ENCODE assay signal across 10 mouse cellular contexts in the genomic region with DNA sequence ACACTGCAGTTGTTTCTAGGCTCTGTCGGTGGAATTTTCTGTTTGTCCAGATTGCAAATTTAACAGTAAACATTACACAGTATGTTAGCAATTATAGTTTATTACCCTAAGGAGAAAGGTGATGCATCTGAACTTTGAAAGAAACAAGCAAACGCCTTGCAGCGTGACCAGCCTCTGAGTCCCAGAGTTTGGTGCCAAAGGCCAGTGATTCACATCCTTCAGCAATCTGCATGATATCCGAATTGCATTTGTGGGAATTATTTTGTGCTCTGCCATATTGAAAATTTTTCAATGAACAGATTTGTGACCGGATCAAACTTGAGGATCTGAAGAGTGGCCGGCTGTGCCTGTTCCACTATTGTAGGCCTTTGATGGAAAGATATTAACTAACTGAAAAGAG. TPM values are rescaled to one million over a fixed set of nuclear protein-coding genes. Genes with fewer than 3 reads are reported as not detected.
DNase-seq lines count a peak whose midpoint lies in the region; ATAC-seq and TF ChIP-seq lines count a peak whose summit lies in the region.
"Had no signal": no experiment of that assay in that cellular context is flagged by ENCODE, and none has a peak within 500 bp of the region (broad histone marks: within the 10 kb centered on the region; RNA-seq: fewer than 3 reads in every experiment).

No protein-coding gene starts in this region.

- H3K27ac ChIP-seq in lung, embryonic 14.5 days (ENCODE audit: low read depth) = no peak overlapping the region
- H3K27ac ChIP-seq in intestine, embryonic 15.5 days = no peak overlapping the region
- H3K27ac ChIP-seq in olfactory bulb, adult 2 months (ENCODE audit: insufficient read depth, low read depth, low read length) = peak overlapping the region; percentile 81

- peaks cover 23% of the 10 kb centered on the region for H3K27me3 ChIP-seq in erythroblast, embryonic 14.5 days (ENCODE audit: control insufficient read depth)
- H3K27me3 ChIP-seq in lung, embryonic 14.5 days (ENCODE audit: insufficient read depth, low read length) = peaks cover 17% of the 10 kb centered on the region
- H3K27me3 ChIP-seq in intestine, embryonic 15.5 days (replicated peaks) = no peaks in the 10 kb centered on the region

- TF ChIP-seq POLR2A in lung, adult 2 months (IDR thresholded peaks at IDR 0.05; ENCODE audit: borderline replicate concordance, extremely low read depth, low read depth, low read length) = no peak
- no peak for TF ChIP-seq POLR2A in olfactory bulb, adult 2 months (IDR thresholded peaks at IDR 0.05; ENCODE audit: insufficient read depth, low read depth, low read length)

- peak overlapping the region; percentile 61 for H3K4me3 ChIP-seq in erythroblast, embryonic 14.5 days (replicated peaks)
- H3K4me3 ChIP-seq in lung, embryonic 14.5 days (ENCODE audit: low read depth, low read length) = peak overlapping the region; percentile 51; the same call in 1 of the 2 replicates
- no peak overlapping the region for H3K4me3 ChIP-seq in lung, adult 2 months (replicated peaks; ENCODE audit: extremely low read depth, low read depth, low read length)
- H3K4me3 ChIP-seq in intestine, embryonic 15.5 days (replicated peaks) = peak overlapping the region; percentile 58; the same call in 1 of the 2 replicates
- peak overlapping the region; percentile 75 for H3K4me3 ChIP-seq in olfactory bulb, adult 2 months (ENCODE audit: insufficient read depth, low read depth, low read length)

- WGBS in lung, embryonic 14.5 days = 71% methylated on average over 6 of the region's 6 CpGs
- 76% methylated on average over 6 of the region's 6 CpGs for WGBS in lung, adult 2 months
- 70% methylated on average over 6 of the region's 6 CpGs for WGBS in intestine, embryonic 15.5 days
- WGBS in olfactory bulb, adult 2 months = 21% methylated on average over 6 of the region's 6 CpGs

- no peak overlapping the region for H3K9ac ChIP-seq in lung, embryonic 14.5 days
- H3K9ac ChIP-seq in intestine, embryonic 15.5 days = no peak overlapping the region

- peak overlapping the region; percentile 99 for H3K4me2 ChIP-seq in lung, embryonic 14.5 days
- H3K4me2 ChIP-seq in intestine, embryonic 15.5 days (replicated peaks) = peak overlapping the region; percentile 100

- H3K4me1 ChIP-seq in erythroblast, embryonic 14.5 days (ENCODE audit: control insufficient read depth) = peaks cover 24% of the 10 kb centered on the region
- no peaks in the 10 kb centered on the region for H3K4me1 ChIP-seq in lung, embryonic 14.5 days (ENCODE audit: insufficient read depth)
- 0 out of 2 replicates have a peak, but pooled peaks cover 4% of the 10 kb centered on the region for H3K4me1 ChIP-seq in lung, adult 2 months (ENCODE audit: control insufficient read depth, insufficient read depth, low read length)
- no peaks in the 10 kb centered on the region for H3K4me1 ChIP-seq in intestine, embryonic 15.5 days (replicated peaks)
- peaks cover 16% of the 10 kb centered on the region for H3K4me1 ChIP-seq in olfactory bulb, adult 2 months (ENCODE audit: control insufficient read depth, insufficient read depth, low read length)

- no peak for TF ChIP-seq CTCF in lung, embryonic 14.5 days (IDR thresholded peaks at IDR 0.05; ENCODE audit: low read depth)
- no peak for TF ChIP-seq CTCF in lung, adult 2 months (IDR thresholded peaks at IDR 0.05; ENCODE audit: insufficient read depth, low read length)
- TF ChIP-seq CTCF in olfactory bulb, adult 2 months (IDR thresholded peaks at IDR 0.05; ENCODE audit: insufficient read depth, low read depth, low read length) = no peak

- no peak for ATAC-seq in erythroblast, adult 5-6 weeks (replicated peaks; ENCODE audit: low FRiP score, poor library complexity, severe bottlenecking)
- ATAC-seq in lung, embryonic 14.5 days (ENCODE audit: insufficient read depth) = no peak
- ATAC-seq in intestine, embryonic 15.5 days = no peak

- no peak for DNase-seq in lung, embryonic 14.5 days
- DNase-seq in lung, adult 2 months = no peak
- DNase-seq in left cerebral cortex, adult 8-10 months (ENCODE audit: low spot score in 2 of 2) = no peak
- no peak for DNase-seq in right cerebral cortex, postnatal 14 days
- DNase-seq: embryo, embryonic 11 days; kidney, adult 8-10 months had no signal

- H3K36me3 ChIP-seq in erythroblast, embryonic 14.5 days (ENCODE audit: control insufficient read depth) = no peaks in the 10 kb centered on the region
- no peaks in the 10 kb centered on the region for H3K36me3 ChIP-seq in lung, embryonic 14.5 days (ENCODE audit: insufficient read depth)
- H3K36me3 ChIP-seq in intestine, embryonic 15.5 days = no peaks in the 10 kb centered on the region

- H3K9me3 ChIP-seq in erythroblast, embryonic 14.5 days (ENCODE audit: control insufficient read depth, low read length) = no peaks in the 10 kb centered on the region
- H3K9me3 ChIP-seq in lung, embryonic 14.5 days (ENCODE audit: low read depth, low read length) = no peaks in the 10 kb centered on the region
- H3K9me3 ChIP-seq in intestine, embryonic 15.5 days = no peaks in the 10 kb centered on the region

RNA-seq across cellular contexts. Expression of a gene that starts 0.9 kb away (rescaled TPM):
- 0.02 TPM in 1 of 2 replicates, not detected in the other for polyA plus RNA-seq in erythroblast, embryonic 14.5 days (2012)
- 4.8 TPM in 1 of 2 replicates, not detected in the other for total RNA-seq in erythroblast, adult 5-6 weeks (2015; ENCODE audit: low replicate concordance)
- not detected in 2 replicates for total RNA-seq in erythroblast, adult 5-6 weeks (2017; ENCODE audit: low replicate concordance)
- polyA plus RNA-seq in lung, embryonic 14.5 days (2014; fragmentation: Nextera tagmentation; extraction: Ambion mirVana) = 2.6 and 3.5 TPM in 2 replicates
- polyA plus RNA-seq in lung, adult 2 months (2012; rRNA removed) = 6.4 and 11.4 TPM in 2 replicates
- polyA plus RNA-seq in intestine, embryonic 15.5 days (2015; fragmentation: Nextera tagmentation; extraction: Ambion mirVana) = 2.1 and 3.0 TPM in 2 replicates
- not detected in 2 replicates for polyA plus RNA-seq in olfactory bulb, adult 2 months (2012; ENCODE audit: insufficient read depth, insufficient read length, low replicate concordance, missing spikeins)
- 100 to 1,000 TPM; 457 to 612 (median 529) TPM for total RNA-seq in left cerebral cortex, adult 8-10 months (2022)

Comparison
In these comparisons a context has a peak if more than half of its experiments do, and no peak if none do; other contexts are left out.
1. RNA of a gene that starts 0.9 kb away (polyA plus RNA-seq): not detected in olfactory bulb, adult 2 months; 6.4 to 11.4 TPM in lung, adult 2 months, 2.6 to 3.5 TPM in lung, embryonic 14.5 days, 2.1 to 3.0 TPM in intestine, embryonic 15.5 days and 0.02 TPM in erythroblast, embryonic 14.5 days; every median in the first group is over 10 times any median in the second.